Mouse (Mus musculus): ENCODE data around the gene Bpifa1.
"Not testable (repeated sequence)": the region's sequence is repeated elsewhere in the genome, so short reads cannot be mapped to it uniquely, and the experiment has no call there.

The Bpifa1 gene

DNA sequence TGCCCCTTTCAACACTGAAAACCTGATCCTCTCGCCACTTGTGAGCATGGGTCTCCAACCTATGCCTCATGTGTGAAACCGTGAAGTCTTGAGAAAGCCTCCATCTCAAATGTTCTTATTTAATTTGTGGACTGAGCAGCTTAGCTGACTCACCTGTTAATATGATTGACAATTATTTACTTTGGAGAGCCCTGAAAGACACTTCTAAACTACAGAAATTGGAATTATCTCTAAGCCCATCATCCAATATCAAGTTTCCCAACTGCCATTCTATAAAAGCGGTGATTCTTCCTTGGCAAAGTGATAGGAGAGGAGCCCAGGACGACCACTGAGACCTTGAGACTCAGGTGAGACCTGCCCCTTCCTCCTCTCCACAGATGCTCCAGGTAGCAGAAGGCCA, at the start of gene Bpifa1:
Gene Bpifa1, plus strand, starts transcription at position 301 of the 400 bp plus-strand sequence.
- DNase-seq (ENCODE audit: low read depth, low spot score): no peak

DNA sequence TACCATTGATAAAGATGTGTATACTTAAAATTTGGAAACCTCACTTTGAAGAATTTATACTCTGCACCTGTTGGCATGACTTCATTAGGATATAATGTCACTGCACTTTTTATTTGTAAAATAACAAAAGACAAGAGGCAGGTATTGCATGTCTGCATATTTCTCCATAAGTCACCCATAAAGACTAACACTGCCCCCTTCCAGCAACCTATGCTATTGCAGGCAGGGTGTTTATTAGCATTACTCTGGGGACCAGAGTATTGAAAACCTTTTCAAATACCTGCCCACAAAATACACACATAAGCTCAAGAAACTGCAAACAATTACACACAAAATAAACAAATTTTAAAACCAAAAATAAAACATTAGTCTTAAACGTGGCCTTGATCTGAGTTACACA, 44.9 kb upstream of the Bpifa1 start:
- DNase-seq (ENCODE audit: low read depth, low spot score): no peak

DNA sequence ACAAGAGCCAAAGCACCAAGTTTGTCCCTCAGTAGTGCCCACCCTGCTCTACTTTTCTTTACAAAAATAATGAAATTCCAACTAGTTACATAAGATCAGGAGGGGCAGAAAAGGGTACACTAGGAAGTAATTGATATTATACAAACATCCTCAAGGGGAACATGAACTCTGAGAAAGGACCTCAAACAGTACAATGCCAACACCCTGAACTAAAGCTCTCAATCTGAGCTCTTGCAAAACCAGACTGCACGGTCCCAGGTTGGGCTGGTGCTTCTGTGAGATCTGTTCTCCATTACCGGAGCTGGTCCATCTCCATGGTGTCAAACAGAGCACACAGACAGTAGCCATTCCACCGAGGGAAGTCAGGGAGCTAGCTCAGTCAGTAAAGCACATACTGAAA, 25.3 kb upstream of the Bpifa1 start:
- DNase-seq (ENCODE audit: low read depth, low spot score): no peak

DNA sequence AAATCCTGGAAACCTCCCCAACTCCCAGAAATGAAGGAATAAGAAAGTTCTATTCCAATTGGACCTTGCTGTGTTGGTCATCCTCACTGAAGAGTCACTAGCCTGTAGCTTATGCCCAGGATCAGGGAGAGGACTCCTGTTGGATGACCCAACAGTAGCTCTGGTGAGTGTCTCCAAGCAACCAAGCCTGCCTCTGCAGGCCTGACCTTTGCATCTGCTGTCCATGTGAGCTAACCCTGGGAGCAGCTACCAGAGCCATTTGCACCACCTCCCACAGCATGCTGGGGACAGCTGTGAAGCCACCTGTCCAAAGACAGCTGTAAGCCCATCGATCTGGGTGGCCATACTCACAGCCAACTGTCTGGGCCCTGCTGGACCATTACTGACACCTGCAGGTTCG, 12.6 kb upstream of the Bpifa1 start, which contains the start of gene Bpifa3:
Gene Bpifa3, plus strand, starts transcription at position 217 of the 400 bp plus-strand sequence.
- no peak for DNase-seq (ENCODE audit: low read depth, low spot score)

DNA sequence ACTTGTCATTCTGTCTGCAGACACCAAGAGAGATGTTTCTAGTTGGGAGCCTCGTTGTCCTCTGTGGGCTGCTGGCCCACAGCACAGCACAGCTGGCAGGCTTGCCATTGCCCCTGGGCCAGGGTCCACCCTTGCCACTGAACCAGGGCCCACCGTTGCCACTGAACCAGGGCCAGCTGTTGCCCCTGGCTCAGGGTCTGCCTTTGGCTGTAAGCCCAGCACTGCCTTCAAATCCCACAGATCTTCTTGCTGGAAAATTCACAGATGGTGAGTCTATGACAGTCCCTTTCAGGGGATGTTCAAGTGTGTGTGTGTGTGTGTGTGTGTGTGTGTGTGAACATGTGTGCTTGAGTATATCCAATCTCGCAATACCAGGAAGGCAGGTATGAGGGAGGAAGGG, 1.1 kb downstream of the Bpifa1 start:
- DNase-seq (ENCODE audit: low read depth, low spot score): no peak

GRCm38 (mm10) chr2:154147496-154147895, 4.8 kb downstream of the Bpifa1 start:
- no peak for DNase-seq (ENCODE audit: low read depth, low spot score)

DNA sequence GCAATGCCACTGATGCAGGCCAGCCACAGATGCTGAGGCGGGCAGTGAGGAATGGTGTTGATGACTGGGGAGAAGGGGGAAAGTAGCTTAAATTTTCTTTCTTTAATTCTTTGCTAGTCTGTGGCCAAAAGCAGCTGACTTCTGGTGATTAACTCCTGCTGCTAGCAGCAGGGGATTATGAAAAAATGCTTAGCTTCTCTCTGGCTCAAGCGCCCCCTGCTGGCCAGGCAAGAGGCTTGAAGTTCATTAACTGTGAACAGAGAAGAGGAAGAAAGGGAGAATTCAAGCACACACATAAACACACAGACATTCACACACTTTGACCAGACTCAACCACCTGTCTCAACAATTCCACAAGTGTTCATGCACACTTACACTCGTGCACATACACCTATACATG, 15.8 kb downstream of the Bpifa1 start:
- DNase-seq (ENCODE audit: low read depth, low spot score): peak; percentile 34

DNA sequence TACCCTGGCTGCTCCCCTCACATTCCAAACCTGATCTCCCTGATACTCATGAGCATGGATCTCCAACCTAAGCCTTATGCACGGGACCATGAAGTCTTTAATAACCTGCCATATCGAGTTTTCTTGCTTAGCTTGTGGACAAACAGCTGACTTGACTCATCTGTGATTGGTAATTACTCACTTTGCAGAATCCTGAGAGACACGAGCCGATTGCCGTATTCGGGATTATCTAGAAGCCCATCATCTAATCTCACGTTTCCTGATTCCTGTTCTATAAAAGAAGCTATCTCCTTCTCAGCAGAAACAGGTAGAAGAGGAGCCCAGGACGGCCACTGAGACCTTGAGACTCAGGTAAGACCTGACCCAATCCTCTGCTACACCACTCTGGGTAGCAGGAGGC, 19.6 kb downstream of the Bpifa1 start, which contains the start of gene Bpifa5:
Gene Bpifa5, plus strand, starts transcription at position 301 of the 400 bp plus-strand sequence.
- DNase-seq (ENCODE audit: low read depth, low spot score): no peak

DNA sequence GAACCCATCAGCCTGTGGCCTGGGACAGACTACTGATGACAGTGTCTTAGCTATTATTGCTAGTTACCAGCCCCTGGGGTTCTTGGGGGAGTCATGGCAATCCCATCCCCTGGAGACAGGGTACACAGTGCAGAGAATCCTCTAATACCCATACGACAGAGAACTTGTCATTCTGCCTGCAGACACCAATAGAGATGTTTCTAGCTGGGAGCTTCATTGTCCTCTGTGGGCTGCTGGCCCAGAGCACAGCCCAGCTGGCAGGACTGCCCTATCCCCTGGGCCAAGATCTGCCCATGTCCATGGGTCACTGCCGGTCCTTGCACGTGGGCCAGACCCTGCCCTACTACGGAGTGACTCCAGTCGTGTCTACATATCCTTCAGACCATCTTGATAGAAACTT, 20.6 kb downstream of the Bpifa1 start:
- no peak for DNase-seq (ENCODE audit: low read depth, low spot score)

GRCm38 (mm10) chr2:154169172-154169571, 26.5 kb downstream of the Bpifa1 start:
- no peak for DNase-seq (ENCODE audit: low read depth, low spot score)

DNA sequence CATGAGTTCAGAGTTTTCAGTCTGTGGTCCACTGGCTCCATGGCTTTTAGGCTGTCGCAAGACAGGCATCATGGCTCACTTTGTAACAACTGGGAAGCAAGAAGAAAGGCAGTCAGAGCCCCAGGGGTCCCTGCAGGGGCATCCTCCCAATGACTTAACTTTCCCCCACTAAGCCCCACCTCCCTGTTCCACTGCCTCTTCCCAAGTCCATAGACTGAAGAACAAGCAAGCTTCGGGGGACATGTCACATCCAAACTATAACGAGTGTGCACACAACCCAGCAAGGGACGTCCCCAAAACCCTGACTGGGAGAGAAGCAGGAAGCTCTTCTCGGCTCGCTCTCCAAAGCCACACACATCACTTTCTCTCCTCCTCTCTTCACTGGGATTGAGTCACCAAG, 28.9 kb downstream of the Bpifa1 start:
- DNase-seq (ENCODE audit: low read depth, low spot score): no peak

- no peak for DNase-seq (ENCODE audit: low read depth, low spot score)
These were observed 30.6 kb downstream of the Bpifa1 start for GRCm38 (mm10) chr2:154173313-154173712.

- DNase-seq (ENCODE audit: low read depth, low spot score): not testable (repeated sequence)
These were observed 39.2 kb downstream of the Bpifa1 start for GRCm38 (mm10) chr2:154181900-154182299.

DNA sequence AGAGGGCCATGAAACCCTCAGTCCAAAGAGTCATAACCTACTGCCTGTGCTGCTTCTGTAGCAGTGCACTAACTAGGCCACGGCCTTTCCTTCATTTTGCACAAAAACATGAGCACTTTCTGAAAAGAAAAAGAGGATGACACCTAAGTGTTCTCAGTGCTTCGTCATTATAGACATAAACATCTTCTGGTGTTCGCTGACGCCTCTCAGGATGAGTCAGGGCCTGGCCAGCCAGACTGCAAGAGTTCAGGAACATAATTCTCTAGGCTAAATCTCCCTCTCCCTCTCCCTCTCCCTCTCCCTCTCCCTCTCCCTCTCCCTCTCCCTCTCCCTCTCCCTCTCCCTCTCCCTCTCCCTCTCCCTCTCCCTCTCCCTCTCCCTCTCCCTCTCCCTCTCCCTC, 40.4 kb downstream of the Bpifa1 start:
- DNase-seq (ENCODE audit: low read depth, low spot score): not testable (repeated sequence)

GRCm38 (mm10) chr2:154185319-154185718, 42.6 kb downstream of the Bpifa1 start:
- no peak for DNase-seq (ENCODE audit: low read depth, low spot score)

- DNase-seq (ENCODE audit: low read depth, low spot score): no peak
These were observed 43.1 kb downstream of the Bpifa1 start for GRCm38 (mm10) chr2:154185748-154186147.

DNA sequence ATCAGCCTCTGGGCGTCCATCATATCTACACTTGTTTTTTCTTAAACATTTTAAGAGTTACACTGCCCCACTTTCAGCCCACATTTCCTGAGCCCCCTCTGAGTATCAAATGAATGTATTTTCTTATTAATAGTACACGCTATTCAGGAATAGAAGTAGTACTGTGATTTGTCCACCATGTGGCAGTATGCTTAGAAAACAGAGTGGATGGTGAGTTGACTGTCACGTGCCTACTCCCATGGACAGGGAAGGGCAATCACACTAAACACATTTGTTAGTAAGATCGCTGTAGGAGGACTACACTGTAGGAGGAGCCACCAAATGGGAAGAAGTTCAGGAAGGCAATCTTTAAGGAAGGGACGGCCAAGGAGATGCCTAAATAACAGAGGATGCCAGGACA, 44.8 kb downstream of the Bpifa1 start:
- DNase-seq (ENCODE audit: low read depth, low spot score): no peak

GRCm38 (mm10) chr2:154189877-154190434, 47.3 kb downstream of the Bpifa1 start:
- no peak for DNase-seq (ENCODE audit: low read depth, low spot score)

- DNase-seq (ENCODE audit: low read depth, low spot score): no peak
These were observed 48.0 kb downstream of the Bpifa1 start, which contains the start of gene Bpifb1 for GRCm38 (mm10) chr2:154190546-154191258. Gene Bpifb1, plus strand, starts transcription at chr2:154190818.

DNA sequence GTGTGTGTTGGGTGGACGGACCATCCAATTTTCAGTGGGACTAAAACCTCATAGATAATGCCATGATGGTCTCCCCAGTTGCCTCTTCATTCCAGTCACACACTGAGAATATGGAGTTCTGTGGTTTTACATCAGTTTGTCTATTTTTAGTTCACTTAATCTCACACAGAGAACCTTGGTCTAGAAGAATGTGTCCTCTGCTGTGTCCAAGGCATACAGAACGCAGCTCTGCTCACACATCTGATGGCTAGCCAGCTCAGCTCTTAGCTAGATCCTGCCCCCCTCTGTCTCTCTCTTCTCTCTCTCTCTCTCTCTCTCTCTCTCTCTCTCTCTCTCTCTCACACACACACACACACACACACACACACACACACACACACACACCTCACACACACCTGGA, 49.5 kb downstream of the Bpifa1 start:
- no peak for DNase-seq (ENCODE audit: low read depth, low spot score)

GRCm38 (mm10) chr2:154193071-154193470, 50.4 kb downstream of the Bpifa1 start:
- DNase-seq (ENCODE audit: low read depth, low spot score): no peak

DNA sequence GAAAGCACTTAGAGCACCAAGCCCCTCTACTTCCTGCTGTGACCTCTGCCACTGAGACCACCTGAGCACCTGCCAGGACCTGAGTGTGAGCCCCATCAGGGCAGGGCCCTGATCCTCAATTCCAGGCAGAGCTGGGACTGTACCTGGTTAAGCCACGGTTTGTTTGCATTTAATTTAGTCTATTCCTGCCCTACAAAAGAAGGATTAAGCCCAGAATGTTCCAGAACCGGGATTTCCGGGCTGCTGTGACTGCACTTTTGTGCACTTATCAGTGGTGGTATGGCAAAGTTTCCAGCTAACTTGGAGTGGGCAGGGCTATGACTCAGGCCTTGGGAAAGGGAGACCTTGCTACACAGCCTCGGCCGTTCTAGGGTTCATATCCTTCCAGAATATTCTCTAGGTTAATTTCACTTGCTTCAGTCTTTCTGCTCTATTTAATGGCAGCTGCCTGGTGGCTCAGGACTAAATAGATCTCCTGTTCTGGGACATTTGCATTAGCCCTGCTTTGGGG, 51.4 kb downstream of the Bpifa1 start:
- no peak for DNase-seq (ENCODE audit: low read depth, low spot score)

DNA sequence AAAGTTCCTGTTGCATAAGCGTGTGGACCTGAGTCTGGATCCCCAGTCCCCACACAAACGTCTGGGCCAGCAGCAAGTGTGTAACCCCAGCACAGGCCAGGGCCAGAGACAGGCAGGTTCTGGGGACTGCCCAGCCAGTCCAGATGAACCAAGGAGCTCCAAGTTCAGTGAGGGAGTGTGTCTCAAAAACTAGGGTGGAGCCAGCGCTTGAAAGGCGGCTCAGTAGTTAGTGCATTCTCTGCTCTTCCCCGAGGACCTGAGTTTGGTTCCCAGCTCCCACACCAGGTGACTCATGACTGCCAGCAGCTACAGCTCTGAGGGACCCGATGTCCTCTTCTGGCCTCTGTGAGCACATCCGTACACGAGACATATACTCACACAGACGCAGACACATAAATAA, 54.4 kb downstream of the Bpifa1 start:
- no peak for DNase-seq (ENCODE audit: low read depth, low spot score)
